8 mouse cellular contexts compared by ENCODE assay signal in genomic region chr19:46304216-46304841, GRCm38 (mm10). TPM values are rescaled to one million over a fixed set of nuclear protein-coding genes. Genes with fewer than 3 reads are reported as not detected.
DNase-seq lines count a peak whose midpoint lies in the region; ATAC-seq and TF ChIP-seq lines count a peak whose summit lies in the region.

Gene Nfkb2 (plus strand): TSS chr19:46304320.

- peak; percentile 90 for DNase-seq in Patski (ENCODE audit: low read depth, low spot score)
- DNase-seq in cerebellum, adult 9-11 months = peak; percentile 78
- peak; percentile 84 to 85 for DNase-seq in frontal cortex, postnatal 10 days (ENCODE audit: low spot score in 2 of 2)
- peak; percentile 54 to 82 for DNase-seq in layer of hippocampus, postnatal 25 days (ENCODE audit: extremely low spot score in 1 of 2, low spot score in 1 of 2)
- DNase-seq in right cerebral cortex, adult 18-20 months = peak; percentile 77
- DNase-seq in urinary bladder, postnatal 14 days (ENCODE audit: low spot score) = peak; percentile 95

- 0% methylated on average over 39 of the region's 39 CpGs for WGBS in hindbrain, embryonic 12.5 days
- WGBS in macrophage (ENCODE audit: missing documents) = under 1% methylated on average over 35 of the region's 39 CpGs

- H3K36me3 ChIP-seq in hindbrain, embryonic 12.5 days = no peaks in the 10 kb centered on the region
- H3K36me3 ChIP-seq in macrophage (ENCODE audit: inconsistent target) = peaks cover 20% of the 10 kb centered on the region

- peak within 1 kb of the TSS; percentile 88 for H3K4me2 ChIP-seq in hindbrain, embryonic 12.5 days (replicated peaks)

- CTCF ChIA-PET in Patski (lab: Charles Lee) = interaction anchor here (0.8 to 4.1 kb wide), 13 partner anchors 11 to 168 kb away, joined by 3 to 35 read pairs (median 4); partner anchors contain the start of gene Fbxl15

- no peaks in the 10 kb centered on the region for H3K9me3 ChIP-seq in hindbrain, embryonic 12.5 days (replicated peaks)

- H3K4me3 ChIP-seq in hindbrain, embryonic 12.5 days = peak within 1 kb of the TSS; percentile 39
- peak within 1 kb of the TSS; percentile 99 for H3K4me3 ChIP-seq in macrophage (ENCODE audit: inconsistent target)

- in situ Hi-C loops in Patski (cut with MboI; ENCODE audit: low pct_unique_long_range_greater_than_20kb) = no loop called here

- no peak for TF ChIP-seq CTCF in Patski (IDR thresholded peaks at IDR 0.05)

- peaks cover 22% of the 10 kb centered on the region for H3K4me1 ChIP-seq in hindbrain, embryonic 12.5 days

- H3K9ac ChIP-seq in hindbrain, embryonic 12.5 days = peak within 1 kb of the TSS; percentile 29

- 0 out of 2 replicates have a peak within 1 kb of the TSS, but pooled peaks have one; percentile 18 for H3K27ac ChIP-seq in hindbrain, embryonic 12.5 days
- peak within 1 kb of the TSS; percentile 78 for H3K27ac ChIP-seq in macrophage

- peak; percentile 91 for ATAC-seq in Patski
- ATAC-seq in hindbrain, embryonic 12.5 days (ENCODE audit: low FRiP score) = peak; percentile 80

- POLR2A ChIA-PET in Patski (lab: Charles Lee) = interaction anchor here (0.6 to 2.1 kb wide), 2 partner anchors 23 to 25 kb away, joined by 4 to 15 read pairs; partner anchors contain the start of genes Fbxl15 and Psd

- H3K27me3 ChIP-seq in Patski = no peaks in the 10 kb centered on the region
- H3K27me3 ChIP-seq in hindbrain, embryonic 12.5 days = peaks cover 34% of the 10 kb centered on the region

- H3K79me2 ChIP-seq in macrophage (ENCODE audit: inconsistent target) = no peaks in the 10 kb centered on the region; the same call in 1 of the 2 replicates

RNA-seq across cellular contexts. Expression of gene Nfkb2, which starts in this region (rescaled TPM):
- polyA plus RNA-seq in Patski (2021) (48.2 TPM), macrophage (2018) (22.0 to 49.3 TPM (median 32.3 TPM) in 3 replicates)
- 4.7 and 5.0 TPM in 2 replicates for polyA plus RNA-seq in hindbrain, embryonic 12.5 days (2016; fragmentation: Nextera tagmentation; extraction: Ambion mirVana)
- 1 to 10 TPM; 1.8 to 2.8 TPM for total RNA-seq in layer of hippocampus, postnatal 25 days (2021)
- total RNA-seq in macrophage (2018; cell fraction: chromatin; rRNA removed) = 1,000 to 10,000 TPM in 1 of 26 experiments, 100 to 1,000 TPM in 21, 10 to 100 TPM in 4; 52.3 to 1,709 (median 307) TPM
- 100 to 1,000 TPM in 8 of 26 experiments, 10 to 100 TPM in 18; 39.4 to 360 (median 81.1) TPM for total RNA-seq in macrophage (2018; cell fraction: cytosol; rRNA removed)
- total RNA-seq in macrophage (2018; cell fraction: nucleus; rRNA removed) = 100 to 1,000 TPM in 19 of 26 experiments, 10 to 100 TPM in 7; 38.4 to 684 (median 218) TPM

Comparison
In these comparisons a context has a peak if more than half of its experiments do, and no peak if none do; other contexts are left out.
1. Peak in every context shown above with its lines: DNase-seq, ATAC-seq, H3K4me3 ChIP-seq and H3K27ac ChIP-seq.